Mouse (Mus musculus) cerebellum, adult 2 months (tissue): ENCODE data around the gene Pon2. TPM values are rescaled to one million over a fixed set of nuclear protein-coding genes. Genes with fewer than 3 reads are reported as not detected.

Experiments
- DNase-seq, 2 experiments: peaks; one replicate each; pipeline ENCODE4 v3.0.0; 2021
- H3K27ac ChIP-seq: fragments of 200-500 bp; 2 replicates; pipeline ENCODE4 v1.5.1; 2012; ENCODE audit warnings: low read length, control low read depth, inconsistent platforms; ENCODE audit not compliant: insufficient read depth
- H3K27me3 ChIP-seq: fragments of 200-500 bp; 2 replicates; pipeline ENCODE4 v1.6.1; 2012; ENCODE audit warnings: inconsistent platforms, mild to moderate bottlenecking, low read length, moderate library complexity; ENCODE audit not compliant: control insufficient read depth, insufficient read depth
- H3K4me1 ChIP-seq: fragments of 200-500 bp; 2 replicates; pipeline ENCODE4 v1.6.1; 2011; ENCODE audit warnings: low read length; ENCODE audit not compliant: control insufficient read depth, insufficient read depth
- H3K4me3 ChIP-seq: fragments of 200-500 bp; replicated peaks from 2 replicates; pipeline ENCODE3; 2011; ENCODE audit warnings: mild to moderate bottlenecking, low read depth, low read length, control low read depth; ENCODE audit not compliant: insufficient read depth
- CTCF ChIP-seq: fragments of 200-500 bp; IDR thresholded peaks from 2 replicates; pipeline ENCODE4 v1.5.1; 2011; ENCODE audit warnings: low read depth, mild to moderate bottlenecking, control low read depth, low read length, moderate library complexity, borderline replicate concordance; ENCODE audit not compliant: insufficient read depth
- POLR2A ChIP-seq: fragments of 200-500 bp; IDR thresholded peaks from 2 replicates; pipeline ENCODE4 v1.6.1; 2011; ENCODE audit warnings: low read length, control low read depth, borderline replicate concordance; ENCODE audit not compliant: insufficient read depth
- WGBS: fragments of 180-500 bp; shearing (Covaris S2); methylation state at CpG from one replicate; pipeline ENCODE4 v1.1.7; 2018; 5-methylcytosine and 5-hydroxymethylcytosine counted together
- polyA plus RNA-seq: library from polyadenylated mRNA; depleted of rRNA; stranded (reverse); fragments of >200 nt; gene quantifications from 2 replicates; pipeline ENCODE4 v1.2.3, GENCODE M21; 2012

Gene Pon2
- polyA plus RNA-seq, 1 experiment, result 43.4 TPM

GRCm38 (mm10) chr6:5287392-5287791 lies 10.9 kb downstream of the Pon2 start:
- H3K4me3 ChIP-seq, result no peak overlapping the region
- no peaks in the 10 kb centered on the region for H3K4me1 ChIP-seq
- no peaks in the 10 kb centered on the region for H3K27me3 ChIP-seq
- DNase-seq, result no peak
- 97% methylated on average over 2 of the region's 2 CpGs for WGBS
- H3K27ac ChIP-seq, result no peak overlapping the region
- TF ChIP-seq POLR2A (no peak), CTCF (no peak)

- 42% methylated on average over 7 of the region's 7 CpGs for WGBS
- Histone ChIP-seq H3K4me3 (no peak overlapping the region), H3K4me1 (no peaks in the 10 kb centered on the region), H3K27me3 (no peaks in the 10 kb centered on the region), H3K27ac (no peak overlapping the region)
- TF ChIP-seq POLR2A (no peak), CTCF (no peak)
- DNase-seq, result no peak
Measured at GRCm38 (mm10) chr6:5282418-5282817, 15.8 kb downstream of the Pon2 start.

GRCm38 (mm10) chr6:5280576-5281305 lies 17.5 kb downstream of the Pon2 start:
- TF ChIP-seq CTCF (no peak), POLR2A (no peak)
- no peaks in the 10 kb centered on the region for H3K27me3 ChIP-seq
- no peaks in the 10 kb centered on the region for H3K4me1 ChIP-seq
- 65% methylated on average over 6 of the region's 6 CpGs for WGBS
- no peak overlapping the region for H3K4me3 ChIP-seq
- no peak overlapping the region for H3K27ac ChIP-seq
- DNase-seq, result no peak

- Histone ChIP-seq H3K4me3 (no peak overlapping the region), H3K4me1 (no peaks in the 10 kb centered on the region), H3K27ac (no peak overlapping the region), H3K27me3 (no peaks in the 10 kb centered on the region)
- TF ChIP-seq CTCF (no peak), POLR2A (no peak)
- DNase-seq, result no peak
- WGBS, result 51% methylated on average over 5 of the region's 5 CpGs
Measured at GRCm38 (mm10) chr6:5277972-5278371, 20.3 kb downstream of the Pon2 start.

- TF ChIP-seq CTCF (no peak), POLR2A (no peak)
- Histone ChIP-seq H3K27ac (no peak overlapping the region), H3K4me3 (no peak overlapping the region), H3K27me3 (no peaks in the 10 kb centered on the region), H3K4me1 (no peaks in the 10 kb centered on the region)
- DNase-seq, result no peak
- 73% methylated on average over 6 of the region's 6 CpGs for WGBS
Measured at GRCm38 (mm10) chr6:5269641-5270040, 28.6 kb downstream of the Pon2 start.

GRCm38 (mm10) chr6:5264793-5265192 lies 33.5 kb downstream of the Pon2 start:
- Histone ChIP-seq H3K4me1 (no peaks in the 10 kb centered on the region), H3K27me3 (no peaks in the 10 kb centered on the region), H3K4me3 (no peak overlapping the region), H3K27ac (no peak overlapping the region)
- no peak for TF ChIP-seq POLR2A
- no peak for TF ChIP-seq CTCF
- 77% methylated on average over 8 of the region's 8 CpGs for WGBS
- no peak for DNase-seq

GRCm38 (mm10) chr6:5263250-5263999 lies 34.8 kb downstream of the Pon2 start:
- 92% methylated on average over 8 of the region's 8 CpGs for WGBS
- TF ChIP-seq CTCF (no peak), POLR2A (no peak)

GRCm38 (mm10) chr6:5262322-5263249 lies 35.7 kb downstream of the Pon2 start:
- TF ChIP-seq CTCF, result no peak
- TF ChIP-seq POLR2A, result no peak

More at GRCm38 (mm10) chr6:5263250-5263999, 34.8 kb downstream of the Pon2 start:
- H3K4me1 ChIP-seq, result no peaks in the 10 kb centered on the region
- no peak for DNase-seq
- H3K27ac ChIP-seq, result no peak overlapping the region
- H3K4me3 ChIP-seq, result no peak overlapping the region
- no peaks in the 10 kb centered on the region for H3K27me3 ChIP-seq

More at GRCm38 (mm10) chr6:5262322-5263249, 35.7 kb downstream of the Pon2 start:
- DNase-seq, result no peak
- no peaks in the 10 kb centered on the region for H3K4me1 ChIP-seq
- 61% methylated on average over 10 of the region's 10 CpGs for WGBS
- no peak overlapping the region for H3K4me3 ChIP-seq
- no peaks in the 10 kb centered on the region for H3K27me3 ChIP-seq
- H3K27ac ChIP-seq, result no peak overlapping the region
